Mouse (Mus musculus): ENCODE data around the gene H2-M10.2.

- TF ChIP-seq CTCF (IDR thresholded peaks at IDR 0.05; ENCODE audit: extremely low read depth, insufficient read length, insufficient replicate concordance, low read depth, low read length) (no peak), POLR2A (IDR thresholded peaks at IDR 0.05; ENCODE audit: low read depth, low read length) (no peak)
These were observed 33.9 kb downstream of the H2-M10.2 start for GRCm38 (mm10) chr17:36252250-36252876.
